Mouse (Mus musculus) lung, adult 2 months (tissue): Measurements from ENCODE around the gene Fbxo42. TPM values are rescaled to one million over a fixed set of nuclear protein-coding genes. Genes with fewer than 3 reads are reported as not detected.

Source experiments
- DNase-seq: peaks from one replicate; pipeline ENCODE4 v3.0.0; 2022
- H3K4me1 ChIP-seq: fragments of 200-500 bp; 2 replicates; pipeline ENCODE4 v1.6.1; 2011; ENCODE audit warnings: low read length; ENCODE audit not compliant: control insufficient read depth, insufficient read depth
- H3K4me3 ChIP-seq: fragments of 200-500 bp; replicated peaks from 2 replicates; pipeline ENCODE3; 2011; ENCODE audit warnings: low read depth, mild to moderate bottlenecking, control low read depth, low read length; ENCODE audit errors: extremely low read depth
- CTCF ChIP-seq: fragments of 200-500 bp; IDR thresholded peaks from 2 replicates; pipeline ENCODE4 v1.5.1; 2011; ENCODE audit warnings: mild to moderate bottlenecking, low read length, control low read depth; ENCODE audit not compliant: insufficient read depth
- POLR2A ChIP-seq: fragments of 200-500 bp; IDR thresholded peaks from 2 replicates; pipeline ENCODE4 v1.6.1; 2011; ENCODE audit warnings: low read depth, mild to moderate bottlenecking, control low read depth, low read length, borderline replicate concordance; ENCODE audit errors: extremely low read depth
- WGBS: fragments of 180-500 bp; shearing (Covaris S2); methylation state at CpG from one replicate; pipeline ENCODE4 v1.1.7; 2018; 5-methylcytosine and 5-hydroxymethylcytosine counted together
- polyA plus RNA-seq: library from polyadenylated mRNA; depleted of rRNA; stranded (reverse); fragments of >200 nt; gene quantifications from 2 replicates; pipeline ENCODE4 v1.2.3, GENCODE M21; 2012

Fbxo42 gene
- polyA plus RNA-seq, 1 experiment, result 13.8 TPM

DNA sequence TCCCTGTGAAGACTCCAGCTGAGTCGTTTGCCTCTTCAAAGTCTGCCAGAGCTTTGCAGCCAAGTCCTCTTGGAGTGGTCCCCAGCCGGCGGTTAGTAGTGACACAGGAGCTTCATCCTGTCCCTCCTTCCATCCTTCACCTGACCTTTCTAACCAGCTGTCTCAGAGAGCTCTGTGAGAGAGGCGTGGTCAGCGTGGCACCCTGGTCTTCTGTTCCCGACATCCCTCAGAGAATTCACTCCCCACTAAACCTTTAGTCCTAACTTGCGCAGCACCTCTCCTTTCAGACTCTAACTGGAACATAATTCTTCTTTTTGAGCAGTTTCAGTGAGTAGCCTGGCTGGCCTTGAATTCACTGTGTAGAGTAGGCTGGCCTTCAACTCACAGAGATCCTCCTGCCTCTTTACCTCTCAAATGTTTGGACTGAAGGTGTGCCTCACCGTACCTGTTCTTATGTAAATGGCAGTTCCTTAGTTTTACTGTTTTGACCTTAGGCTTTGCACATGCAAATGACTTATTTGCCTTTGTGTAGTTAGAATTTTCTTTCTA lies 18.1 kb downstream of the Fbxo42 start:
- no peak overlapping the region for H3K4me3 ChIP-seq
- 75% methylated on average over 8 of the region's 8 CpGs for WGBS
- no peaks in the 10 kb centered on the region; the same call in 1 of the 2 replicates for H3K4me1 ChIP-seq
- TF ChIP-seq CTCF (no peak), POLR2A (no peak)
- no peak for DNase-seq

GRCm38 (mm10) chr4:141167156-141167555 lies 19.4 kb downstream of the Fbxo42 start:
- no peak for TF ChIP-seq CTCF
- no peak for TF ChIP-seq POLR2A
- DNase-seq, result no peak
- H3K4me3 ChIP-seq, result no peak overlapping the region
- no peaks in the 10 kb centered on the region; the same call in 1 of the 2 replicates for H3K4me1 ChIP-seq
- 96% methylated on average over 3 of the region's 3 CpGs for WGBS

DNA sequence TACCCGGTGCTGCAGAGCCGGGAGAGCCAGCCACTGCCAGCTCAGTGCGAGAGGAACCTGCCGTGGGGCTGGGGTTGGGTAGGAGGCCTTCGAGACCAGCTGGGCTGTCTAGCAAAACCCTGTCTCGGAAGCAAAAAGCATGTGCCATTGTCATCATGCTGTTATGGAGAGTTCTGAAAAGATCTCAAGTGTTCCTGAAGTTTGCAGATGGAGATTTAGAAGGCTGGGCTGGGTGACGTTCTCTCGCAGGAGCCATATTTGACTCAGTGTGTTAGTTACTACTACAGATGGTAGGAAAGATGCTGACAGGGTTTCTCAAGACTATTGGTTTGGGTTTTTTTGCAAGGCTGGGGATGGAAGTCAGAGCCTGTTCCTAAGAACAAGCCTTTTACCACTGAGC lies 24.4 kb downstream of the Fbxo42 start:
- TF ChIP-seq POLR2A (no peak), CTCF (no peak)
- no peak for DNase-seq
- WGBS, result 88% methylated on average over 8 of the region's 8 CpGs
- Histone ChIP-seq H3K4me3 (no peak overlapping the region), H3K4me1 (no peaks in the 10 kb centered on the region; the same call in 1 of the 2 replicates)

DNA sequence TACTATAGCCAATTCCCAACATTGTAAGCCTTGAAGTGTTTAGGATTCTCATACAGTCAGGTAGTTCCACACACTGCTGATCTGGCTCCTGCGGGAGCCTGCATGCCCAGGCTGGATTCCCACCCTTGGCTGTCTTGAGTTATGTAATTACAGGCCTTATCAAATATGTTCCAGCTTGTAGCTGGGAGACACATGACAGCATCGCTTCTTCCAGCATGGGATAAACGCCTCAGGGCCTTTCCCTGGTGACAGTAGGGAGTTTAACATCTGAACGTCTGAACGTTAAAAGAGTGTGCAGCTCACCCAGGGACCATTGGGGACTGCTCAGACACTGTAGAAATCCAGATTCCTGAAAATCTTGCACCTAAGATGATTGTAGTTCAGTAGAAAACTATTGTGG lies 28.1 kb downstream of the Fbxo42 start:
- no peak for DNase-seq

DNA sequence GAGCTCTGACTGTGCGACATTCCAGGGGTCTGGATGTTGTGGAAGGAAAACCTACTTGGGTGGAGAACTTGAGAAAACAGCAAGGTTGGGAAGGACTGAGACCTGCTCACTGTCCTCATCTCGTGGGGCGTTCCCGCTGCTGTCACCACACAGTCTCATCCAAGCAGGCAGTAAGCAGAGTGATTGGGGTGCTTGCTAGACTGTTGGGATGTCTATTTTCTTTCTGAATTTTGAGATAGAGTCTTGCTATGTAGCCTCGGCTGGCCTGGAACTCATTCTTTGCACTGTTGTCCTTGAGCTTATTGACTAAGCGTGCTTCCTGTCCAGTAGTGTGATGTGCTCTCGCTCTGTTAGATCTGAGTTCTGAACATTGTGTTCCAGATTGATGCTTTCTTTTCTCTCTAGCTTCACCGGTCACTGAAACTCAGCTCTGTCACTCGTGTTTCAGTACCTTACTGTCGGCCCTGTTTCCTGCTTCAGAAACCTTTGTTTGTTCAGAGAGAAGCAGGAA lies 28.7 kb downstream of the Fbxo42 start:
- H3K4me3 ChIP-seq, result no peak overlapping the region
- no peaks in the 10 kb centered on the region for H3K4me1 ChIP-seq
- no peak for DNase-seq
- WGBS, result 58% methylated on average over 10 of the region's 10 CpGs
- TF ChIP-seq CTCF, result no peak
- no peak for TF ChIP-seq POLR2A

More for the DNA sequence above, 28.1 kb downstream of the Fbxo42 start:
- WGBS, result 75% methylated on average over 5 of the region's 5 CpGs
- TF ChIP-seq POLR2A, result no peak
- TF ChIP-seq CTCF, result no peak
- Histone ChIP-seq H3K4me3 (no peak overlapping the region), H3K4me1 (no peaks in the 10 kb centered on the region)

DNA sequence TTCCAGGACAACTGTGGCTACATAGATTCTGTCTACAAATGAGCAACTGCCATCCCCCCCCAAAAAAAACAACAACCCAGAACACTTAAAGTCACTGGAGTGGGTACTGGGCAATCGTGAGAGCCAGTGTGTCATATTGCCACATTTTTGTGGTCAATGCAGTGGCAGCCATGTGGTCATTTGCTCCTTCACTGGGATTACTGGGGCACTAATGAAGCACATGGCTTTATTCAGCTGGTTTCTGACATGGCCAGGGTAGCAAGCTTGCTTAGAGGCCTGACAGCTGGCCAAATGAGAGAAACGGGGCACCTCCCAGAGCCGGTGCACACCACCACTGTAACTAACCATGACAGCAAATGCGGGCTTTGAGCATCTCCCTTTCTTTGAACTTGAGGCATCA lies 30.8 kb downstream of the Fbxo42 start:
- Histone ChIP-seq H3K4me1 (no peaks in the 10 kb centered on the region), H3K4me3 (no peak overlapping the region)
- 83% methylated on average over 4 of the region's 4 CpGs for WGBS
- no peak for DNase-seq
- no peak for TF ChIP-seq POLR2A
- no peak for TF ChIP-seq CTCF

- 84% methylated on average over 8 of the region's 8 CpGs for WGBS
- 0 out of 2 replicates have a peak, but pooled peaks cover under 1% of the 10 kb centered on the region for H3K4me1 ChIP-seq
- DNase-seq, result no peak
- H3K4me3 ChIP-seq, result no peak overlapping the region
- TF ChIP-seq CTCF (no peak), POLR2A (no peak)
Measured at GRCm38 (mm10) chr4:141180831-141181230, 33.1 kb downstream of the Fbxo42 start.

- DNase-seq, result no peak
- Histone ChIP-seq H3K4me1 (peaks cover 9% of the 10 kb centered on the region), H3K4me3 (no peak overlapping the region)
- TF ChIP-seq POLR2A (no peak), CTCF (no peak)
- WGBS, result 82% methylated on average over 6 of the region's 6 CpGs
Measured at GRCm38 (mm10) chr4:141181981-141182380, 34.3 kb downstream of the Fbxo42 start.

DNA sequence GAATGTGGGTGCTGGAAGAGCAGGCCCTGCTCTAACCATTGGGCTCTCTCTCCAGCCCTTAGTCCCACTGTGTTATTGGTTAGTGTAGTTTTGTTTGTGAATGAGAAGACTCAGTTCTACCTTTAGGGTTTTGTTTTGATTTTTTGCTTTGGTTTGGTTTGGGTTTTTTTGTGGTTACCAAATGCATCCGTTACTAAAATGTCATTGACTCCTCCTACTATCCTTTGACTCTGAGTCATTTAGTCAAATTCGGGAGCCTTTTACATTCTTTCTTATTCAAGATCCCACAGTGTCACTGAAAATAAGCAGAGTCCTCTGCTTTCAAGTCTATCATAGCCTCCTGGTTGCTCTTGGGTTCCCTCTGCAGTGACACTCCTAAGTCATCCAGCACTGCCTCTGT lies 36.2 kb downstream of the Fbxo42 start:
- Histone ChIP-seq H3K4me1 (peaks cover 12% of the 10 kb centered on the region), H3K4me3 (no peak overlapping the region)
- DNase-seq, result no peak
- 80% methylated on average over 2 of the region's 2 CpGs for WGBS
- no peak for TF ChIP-seq CTCF
- TF ChIP-seq POLR2A, result no peak

DNA sequence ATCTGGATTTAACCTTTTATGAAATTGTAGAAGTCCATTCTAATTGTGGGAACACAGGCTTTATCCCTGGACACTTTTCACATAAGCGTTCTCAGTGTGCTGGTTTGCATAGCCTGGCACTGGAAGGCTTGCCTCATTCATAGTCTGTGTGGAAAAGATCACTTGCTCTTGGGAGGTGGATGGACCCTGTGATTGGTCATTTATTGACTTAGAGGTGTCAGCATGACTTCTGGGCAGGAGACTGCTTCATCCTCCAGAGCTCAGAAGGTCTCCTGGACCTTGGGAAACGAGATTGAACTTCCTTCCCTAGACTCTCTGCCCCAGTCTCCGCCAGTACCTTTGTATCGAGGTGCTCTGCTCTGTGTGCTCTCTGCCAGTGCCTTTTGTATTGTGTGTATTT lies 36.7 kb downstream of the Fbxo42 start:
- DNase-seq, result no peak
- Histone ChIP-seq H3K4me3 (no peak overlapping the region), H3K4me1 (peaks cover 12% of the 10 kb centered on the region)
- 93% methylated on average over 4 of the region's 4 CpGs for WGBS
- no peak for TF ChIP-seq POLR2A
- TF ChIP-seq CTCF, result no peak
